ENCODE assay signal across 9 mouse cellular contexts in genomic region chr2:131950598-131951095, GRCm38 (mm10). TPM values are rescaled to one million over a fixed set of nuclear protein-coding genes. Genes with fewer than 3 reads are reported as not detected.
DNase-seq lines count a peak whose midpoint lies in the region; ATAC-seq lines count a peak whose summit lies in the region.
"Had no signal": no experiment of that assay in that cellular context is flagged by ENCODE, and none has a peak within 500 bp of the region (broad histone marks: within the 10 kb centered on the region; RNA-seq: fewer than 3 reads in every experiment).

TSS of gene Prnd (plus strand) at chr2:131950861.

- H3K9ac ChIP-seq in lung, embryonic 15.5 days, result no peak within 1 kb of the TSS
- H3K9ac ChIP-seq in limb, embryonic 11.5 days (ENCODE audit: low read length), result no peak within 1 kb of the TSS
- H3K9ac ChIP-seq: liver, embryonic 13.5 days had no signal

- H3K4me2 ChIP-seq in lung, embryonic 15.5 days, result peak within 1 kb of the TSS; percentile 3; the same call in 1 of the 2 replicates
- H3K4me2 ChIP-seq in limb, embryonic 11.5 days (ENCODE audit: low read depth, severe bottlenecking), result 0 out of 2 replicates have a peak within 1 kb of the TSS, but pooled peaks have one; percentile 12
- H3K4me2 ChIP-seq: liver, embryonic 13.5 days had no signal

- H3K9me3 ChIP-seq in lung, embryonic 15.5 days, result no peaks in the 10 kb centered on the region
- H3K9me3 ChIP-seq in limb, embryonic 11.5 days (ENCODE audit: control insufficient read depth, low read length), result no peaks in the 10 kb centered on the region
- H3K9me3 ChIP-seq: liver, embryonic 13.5 days had no signal

- no peak for DNase-seq in lung, postnatal 36 days
- peak; percentile 31 for DNase-seq in ES-CJ7 (ENCODE audit: low read depth, low spot score)
- no peak for DNase-seq in limb, embryonic 11.5 days (ENCODE audit: low spot score)
- DNase-seq in adipocyte (ENCODE audit: low spot score), result no peak
- DNase-seq in embryo, embryonic 9.5 days (ENCODE audit: extremely low spot score), result no peak
- no peak for DNase-seq in right cerebral cortex, adult 18-20 months
- DNase-seq: liver, embryonic 13.5 days had no signal

- H3K36me3 ChIP-seq in lung, embryonic 15.5 days, result no peaks in the 10 kb centered on the region
- H3K36me3 ChIP-seq in limb, embryonic 11.5 days (ENCODE audit: control insufficient read depth, insufficient read depth, low read length), result no peaks in the 10 kb centered on the region
- H3K36me3 ChIP-seq: liver, embryonic 13.5 days had no signal

- H3K27ac ChIP-seq in lung, embryonic 15.5 days, result peak within 1 kb of the TSS; percentile 38; the same call in 1 of the 2 replicates
- no peak within 1 kb of the TSS for H3K27ac ChIP-seq in limb, embryonic 11.5 days (replicated peaks; ENCODE audit: low read depth, low read length)
- H3K27ac ChIP-seq: liver, embryonic 13.5 days had no signal

- H3K4me3 ChIP-seq in lung, embryonic 15.5 days, result peak within 1 kb of the TSS; percentile 6
- H3K4me3 ChIP-seq in limb, embryonic 11.5 days (ENCODE audit: low read depth, low read length), result no peak within 1 kb of the TSS
- H3K4me3 ChIP-seq: liver, embryonic 13.5 days had no signal

- H3K4me1 ChIP-seq in lung, embryonic 15.5 days, result peaks cover 28% of the 10 kb centered on the region
- H3K4me1 ChIP-seq in limb, embryonic 11.5 days (ENCODE audit: control insufficient read depth, insufficient read depth, low read length), result peaks cover 10% of the 10 kb centered on the region

- 6% methylated on average over 11 of the region's 11 CpGs for WGBS in lung, embryonic 15.5 days
- 2% methylated on average over 11 of the region's 11 CpGs for WGBS in limb, embryonic 11.5 days

- peak; percentile 47; the same call in 1 of the 2 replicates for ATAC-seq in lung, embryonic 15.5 days (ENCODE audit: borderline replicate concordance, extremely low read depth, low FRiP score, low TSS enrichment)
- peak; percentile 49 for ATAC-seq in granulocyte monocyte progenitor cell, adult 5-6 weeks (replicated peaks; ENCODE audit: poor library complexity, severe bottlenecking)
- no peak for ATAC-seq in limb, embryonic 11.5 days (ENCODE audit: insufficient number of reproducible peaks, low FRiP score, low TSS enrichment, low read depth)

- H3K27me3 ChIP-seq in lung, embryonic 15.5 days, result peaks cover 24% of the 10 kb centered on the region; the same call in 1 of the 2 replicates
- H3K27me3 ChIP-seq in limb, embryonic 11.5 days (ENCODE audit: control insufficient read depth, insufficient read depth, low read length), result peaks cover 17% of the 10 kb centered on the region

RNA-seq across cellular contexts. Expression of gene Prnd, which starts in this region (rescaled TPM):
- polyA plus RNA-seq in lung, embryonic 15.5 days (2015; fragmentation: Nextera tagmentation; extraction: Ambion mirVana), result 44.2 and 44.8 TPM in 2 replicates
- not detected in 2 replicates for total RNA-seq in granulocyte monocyte progenitor cell, adult 5-6 weeks (2014; fragmentation: Nextera tagmentation)
- total RNA-seq in granulocyte monocyte progenitor cell, adult 5-6 weeks (2017), result not detected in 2 replicates
- polyA plus RNA-seq in limb, embryonic 11.5 days (2014; fragmentation: Nextera tagmentation; extraction: Ambion mirVana), result 14.6 and 16.0 TPM in 2 replicates

Comparison
In these comparisons a context has a peak if more than half of its experiments do, and no peak if none do; other contexts are left out.
1. Peak in ATAC-seq in granulocyte monocyte progenitor cell, adult 5-6 weeks; RNA of the gene not detected or under 1 TPM.